Mouse (Mus musculus) cerebellum, postnatal 14 days (tissue): ENCODE results near the gene Ptprz1.

Source experiments
- DNase-seq, 2 experiments: peaks; one replicate each; pipeline ENCODE4 v3.0.0; 2021; ENCODE audit warnings: mixed read lengths in 2 of 2

Ptprz1 gene

GRCm38 (mm10) chr6:22874781-22875613 lies at the start of gene Ptprz1:
Gene Ptprz1 (plus strand): TSS chr6:22875502.
- peak; percentile 77 to 80 for DNase-seq

GRCm38 (mm10) chr6:22833637-22834036 lies 41.7 kb upstream of the Ptprz1 start:
- peak; percentile 10 to 17 for DNase-seq

- peak; percentile 9 to 18 for DNase-seq
These were observed 41.0 kb upstream of the Ptprz1 start for GRCm38 (mm10) chr6:22834100-22834970.

GRCm38 (mm10) chr6:22875614-22876541 lies 576 bp downstream of the Ptprz1 start:
- DNase-seq, result peak; percentile 45 to 48

GRCm38 (mm10) chr6:22887978-22888377 lies 12.7 kb downstream of the Ptprz1 start:
- DNase-seq, result no peak

GRCm38 (mm10) chr6:22889333-22889732 lies 14.0 kb downstream of the Ptprz1 start:
- DNase-seq, result no peak

GRCm38 (mm10) chr6:22901983-22902382 lies 26.7 kb downstream of the Ptprz1 start:
- peak; percentile 9 to 14 for DNase-seq

- DNase-seq, result no peak
These were observed 33.4 kb downstream of the Ptprz1 start for GRCm38 (mm10) chr6:22908510-22909256.

- DNase-seq, result peak; percentile 5 to 7
These were observed 34.1 kb downstream of the Ptprz1 start for GRCm38 (mm10) chr6:22909257-22909907.

GRCm38 (mm10) chr6:22909908-22910260 lies 34.6 kb downstream of the Ptprz1 start:
- no peak for DNase-seq

GRCm38 (mm10) chr6:22922880-22923279 lies 47.6 kb downstream of the Ptprz1 start:
- DNase-seq, result no peak

- no peak for DNase-seq
These were observed 57.5 kb downstream of the Ptprz1 start for GRCm38 (mm10) chr6:22932768-22933265.

- peak; percentile 32 to 41 for DNase-seq
These were observed 61.8 kb downstream of the Ptprz1 start for GRCm38 (mm10) chr6:22937126-22937525.

- peak; percentile 10 to 20 for DNase-seq
These were observed 62.2 kb downstream of the Ptprz1 start for GRCm38 (mm10) chr6:22937526-22937925.

- no peak for DNase-seq
These were observed 68.9 kb downstream of the Ptprz1 start for GRCm38 (mm10) chr6:22944191-22944590.

- no peak for DNase-seq
These were observed 88.1 kb downstream of the Ptprz1 start for GRCm38 (mm10) chr6:22963374-22963773.

- peak; percentile 26 to 45 for DNase-seq
These were observed 92.8 kb downstream of the Ptprz1 start for GRCm38 (mm10) chr6:22968073-22968472.

- peak; percentile 18 to 47 for DNase-seq
These were observed 108.6 kb downstream of the Ptprz1 start for GRCm38 (mm10) chr6:22983769-22984519.

GRCm38 (mm10) chr6:22984520-22985154 lies 109.3 kb downstream of the Ptprz1 start:
- no peak for DNase-seq

GRCm38 (mm10) chr6:23003152-23003551 lies 127.8 kb downstream of the Ptprz1 start:
- DNase-seq, result no peak
